Mouse (Mus musculus) adrenal gland, postnatal 10 days (tissue): ENCODE measurements around the gene Gabrp. TPM values are rescaled to one million over a fixed set of nuclear protein-coding genes. Genes with fewer than 3 reads are reported as not detected.

ENCODE experiments used
- DNase-seq: peaks from one replicate; pipeline ENCODE4 v3.0.0; 2021; ENCODE audit warnings: mixed read lengths
- long read RNA-seq, 2 experiments: library from polyadenylated mRNA; stranded (forward); transcript quantifications; one replicate each; pipeline ENCODE4 v2.0.0; 2021
- total RNA-seq, 2 experiments: library from RNA; stranded (reverse); gene quantifications; 2 replicates each; pipeline ENCODE4 v1.2.3; 2021

Gabrp gene
- total RNA-seq: not detected
- long read RNA-seq, experiment 1: 0 reads
- long read RNA-seq, experiment 2: 0 reads

DNA sequence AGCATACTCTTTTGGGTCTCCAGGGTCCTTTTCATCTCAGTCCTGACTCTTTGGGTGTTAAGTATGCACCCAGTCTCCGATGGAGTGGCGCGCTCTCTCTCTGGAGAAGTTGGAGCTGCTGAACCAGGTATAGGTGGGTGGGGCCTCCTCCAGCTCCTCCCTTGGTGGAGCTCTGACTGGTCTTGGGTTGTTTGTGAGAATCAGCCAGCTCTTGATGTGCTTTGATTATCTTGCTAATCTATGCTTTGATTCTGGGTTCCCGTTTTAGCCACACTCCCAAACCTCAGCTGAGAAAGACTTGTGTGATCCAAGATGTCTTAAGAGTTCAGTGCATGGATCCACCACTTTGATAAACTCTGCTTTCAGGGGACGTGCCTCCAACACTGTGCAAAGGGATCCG, at the start of gene Gabrp:
Gene Gabrp (minus strand): TSS at position 101 of the 400 bp plus-strand sequence.
- DNase-seq: no peak

DNA sequence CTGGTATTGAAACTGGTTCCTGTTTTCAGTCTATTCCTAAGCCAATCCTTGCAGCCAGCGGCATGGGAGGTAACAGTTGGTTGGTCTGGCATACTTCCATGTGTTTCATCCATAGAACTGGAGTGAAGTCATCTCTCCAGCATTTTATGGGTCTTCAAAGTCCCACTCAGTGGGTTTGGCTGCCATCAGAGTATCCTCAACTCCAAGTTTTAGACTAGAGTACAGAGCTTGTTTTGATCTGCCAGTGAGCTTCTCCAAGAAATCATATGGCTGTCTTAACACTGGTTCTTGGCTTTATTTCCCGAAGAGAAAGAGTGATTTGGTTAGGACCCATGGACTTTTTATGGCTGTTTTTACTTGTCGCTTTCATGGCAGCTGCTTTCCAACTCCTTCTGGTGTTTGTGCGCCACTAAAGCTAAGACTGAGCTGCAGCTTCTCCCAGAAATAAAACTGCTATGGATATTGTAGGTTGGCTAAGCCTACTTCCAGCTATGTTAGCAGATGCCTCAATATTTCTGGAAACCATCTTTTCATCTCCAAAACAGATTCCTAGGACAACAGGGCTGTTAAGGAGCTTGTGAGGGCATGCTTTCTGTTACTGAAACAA, 48.5 kb upstream of the Gabrp start:
- DNase-seq: no peak

DNA sequence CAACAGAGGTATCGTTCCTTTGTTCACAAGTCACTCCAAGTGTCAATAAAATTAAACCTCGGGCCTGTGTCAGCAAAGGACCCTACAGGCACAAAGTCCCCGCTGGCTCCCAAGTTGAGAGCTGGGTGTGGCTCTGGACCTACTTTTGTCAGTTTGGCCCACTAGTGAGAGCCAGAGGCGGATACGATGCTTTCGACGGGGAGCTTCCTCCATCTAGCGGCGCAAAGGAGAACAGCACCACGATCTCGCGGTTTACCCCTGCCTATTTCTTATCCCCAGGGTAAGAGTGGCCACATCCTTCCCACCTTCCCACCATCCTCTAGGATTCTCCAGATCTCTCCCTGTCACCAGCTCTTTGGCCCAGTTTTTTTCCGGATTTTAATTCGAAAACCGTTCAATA, 35.5 kb upstream of the Gabrp start:
- peak; percentile 82 for DNase-seq

DNA sequence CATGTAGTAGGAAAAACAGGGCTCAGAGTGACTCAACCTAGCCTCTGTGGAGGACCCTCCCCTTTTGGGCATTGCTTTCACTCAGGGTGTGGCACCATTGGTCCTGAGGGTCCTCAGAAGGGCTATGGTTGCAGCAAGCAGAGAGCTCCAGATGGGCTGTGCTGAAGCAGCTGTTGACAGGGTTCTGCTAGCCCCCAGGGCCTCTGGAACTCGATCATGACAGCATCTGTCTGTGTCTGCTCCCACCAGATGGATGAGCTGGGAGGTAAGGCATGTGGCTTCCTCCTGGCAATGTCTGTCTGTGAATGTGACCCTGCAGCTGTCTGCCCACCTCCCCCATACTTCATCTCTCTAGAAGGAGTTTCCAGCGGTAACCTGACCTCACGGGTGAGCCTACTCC, 29.0 kb upstream of the Gabrp start:
- DNase-seq: no peak

DNA sequence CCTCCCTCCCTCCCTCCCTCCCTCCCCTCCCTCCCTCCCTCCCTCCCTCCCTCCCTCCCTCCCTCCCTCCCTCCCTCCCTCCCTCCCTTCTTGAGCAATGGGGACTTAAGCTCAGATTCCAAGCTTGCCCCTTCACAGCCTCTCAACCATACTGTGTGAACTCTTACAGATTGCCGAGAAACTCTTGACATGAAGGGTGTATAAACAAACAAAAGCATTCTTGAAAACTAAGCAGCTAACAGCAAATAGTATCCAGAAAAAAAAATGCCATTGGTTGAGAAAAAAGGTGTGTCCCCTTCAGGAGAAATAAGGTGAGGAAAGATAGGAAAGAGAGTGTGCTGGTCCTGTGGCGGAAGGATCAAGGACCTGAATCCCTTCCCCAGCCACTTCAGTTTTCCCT, 24.4 kb upstream of the Gabrp start:
- DNase-seq: no peak

DNA sequence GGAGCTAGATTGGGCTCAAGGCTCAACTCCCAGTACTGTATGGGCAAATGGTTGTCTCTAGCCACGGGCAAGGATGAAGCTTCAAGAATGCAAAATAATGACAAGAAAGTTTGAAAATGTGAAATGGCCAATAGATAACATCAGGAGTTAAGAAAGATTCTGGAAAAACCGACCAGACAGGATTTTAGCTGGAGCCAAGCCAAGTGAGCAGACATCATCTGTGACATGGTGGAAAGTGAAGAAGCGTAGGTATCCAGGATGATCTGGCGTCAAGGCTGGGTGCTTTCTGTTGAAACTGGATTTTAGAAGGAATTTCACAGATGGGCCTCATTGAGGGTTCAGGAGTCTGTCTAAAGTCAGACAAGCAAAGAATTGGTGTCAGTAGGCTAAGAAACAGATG, 20.2 kb upstream of the Gabrp start, which contains the start of gene D130052B06Rik:
Gene D130052B06Rik (plus strand): TSS at position 317 of the 400 bp plus-strand sequence.
- DNase-seq: no peak

DNA sequence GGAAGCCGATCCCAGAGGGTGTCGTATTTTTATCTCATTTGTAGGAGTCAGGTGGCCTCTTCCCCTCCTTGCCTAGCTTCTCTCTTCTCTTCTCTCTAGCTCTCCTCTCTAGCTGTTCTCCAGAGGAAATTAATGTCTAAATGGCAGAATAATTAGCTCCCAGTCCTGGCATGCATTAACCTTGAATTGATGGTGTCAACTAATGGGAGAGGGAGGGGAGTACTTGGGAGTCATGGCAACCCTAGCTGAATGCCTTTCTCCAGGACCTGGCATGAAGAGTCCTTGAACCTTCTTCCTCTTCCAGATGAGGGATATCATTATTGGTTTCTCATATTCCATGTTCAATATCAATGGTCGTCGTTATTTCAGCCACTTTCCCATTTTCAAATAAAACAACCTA, 17.9 kb upstream of the Gabrp start:
- no peak for DNase-seq

DNA sequence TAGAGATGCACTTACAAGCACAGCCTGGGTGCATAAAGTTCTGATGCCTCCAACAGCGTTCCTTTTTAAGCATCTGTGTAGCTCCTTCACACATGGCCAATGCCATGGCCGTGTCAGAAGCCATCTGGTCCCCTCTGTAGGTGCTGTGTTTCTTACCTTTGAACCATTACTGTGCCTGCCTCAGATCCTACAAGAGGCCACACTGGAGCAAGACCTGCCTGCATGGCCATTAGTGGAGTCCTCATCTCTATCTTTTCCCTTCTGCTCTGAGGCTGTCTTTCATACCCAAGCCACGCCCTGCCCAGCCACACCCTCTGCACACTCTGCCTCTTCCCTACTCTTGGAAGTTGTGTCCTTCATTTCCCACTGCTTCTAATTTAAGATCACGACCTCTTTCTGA, 14.1 kb upstream of the Gabrp start:
- no peak for DNase-seq

DNA sequence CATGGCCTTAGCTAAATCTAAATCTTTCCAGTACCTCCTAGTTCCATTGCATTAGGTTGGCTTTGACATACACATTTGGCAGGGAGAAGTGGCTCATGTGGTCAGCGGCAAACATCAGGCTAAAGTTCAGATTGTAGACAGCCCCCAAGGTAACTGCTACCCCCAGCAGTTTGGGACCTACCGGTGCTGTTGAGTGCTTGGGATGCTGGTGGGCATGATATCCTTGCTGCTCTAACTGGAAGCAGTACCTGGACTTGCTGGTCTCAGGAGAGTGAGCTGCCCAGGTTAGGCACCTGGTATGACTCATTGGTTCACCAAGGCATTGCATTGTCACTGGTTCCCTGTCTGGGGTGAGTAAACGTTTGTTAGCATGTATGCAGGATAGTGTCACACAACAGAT, 12.0 kb upstream of the Gabrp start:
- no peak for DNase-seq

DNA sequence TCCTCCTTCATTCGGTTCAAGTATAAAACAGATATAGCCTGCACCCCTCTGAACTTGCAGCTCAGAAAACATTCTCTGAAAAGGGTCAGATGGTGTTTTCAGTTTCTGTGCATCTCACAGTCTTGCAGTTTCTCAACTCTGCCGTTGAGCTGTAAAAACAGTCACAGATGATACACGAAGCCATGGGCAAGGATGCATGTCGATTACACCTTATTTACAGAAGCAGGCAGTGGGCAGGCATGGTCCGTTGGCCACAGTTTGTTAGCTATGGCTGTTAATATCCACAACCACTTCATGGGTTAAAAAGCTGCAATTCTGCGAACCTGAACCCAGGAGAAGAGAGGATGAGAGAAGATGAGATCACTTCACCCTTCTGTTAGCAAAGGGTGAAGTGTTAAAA, 7.9 kb upstream of the Gabrp start:
- no peak for DNase-seq

DNA sequence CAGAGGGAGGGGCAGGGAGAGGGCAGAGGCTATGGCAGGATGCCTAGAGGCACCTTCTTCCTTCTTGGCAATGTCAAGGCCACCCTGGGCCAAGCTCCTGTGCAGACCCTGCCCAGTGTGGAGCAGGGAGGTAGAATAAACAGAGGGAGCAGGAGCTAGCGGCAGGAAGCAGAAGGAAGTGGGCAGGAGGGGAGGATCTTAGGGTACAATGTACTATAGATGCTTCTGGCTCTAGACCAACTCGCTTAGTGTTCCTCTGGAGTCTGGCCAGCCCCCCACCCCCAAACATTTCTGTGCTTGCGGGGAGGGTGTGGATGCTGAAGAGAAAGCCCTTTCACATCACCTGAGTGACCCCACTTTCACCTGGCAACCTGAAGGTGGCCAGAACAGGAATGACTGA, 862 bp upstream of the Gabrp start:
- DNase-seq: no peak

DNA sequence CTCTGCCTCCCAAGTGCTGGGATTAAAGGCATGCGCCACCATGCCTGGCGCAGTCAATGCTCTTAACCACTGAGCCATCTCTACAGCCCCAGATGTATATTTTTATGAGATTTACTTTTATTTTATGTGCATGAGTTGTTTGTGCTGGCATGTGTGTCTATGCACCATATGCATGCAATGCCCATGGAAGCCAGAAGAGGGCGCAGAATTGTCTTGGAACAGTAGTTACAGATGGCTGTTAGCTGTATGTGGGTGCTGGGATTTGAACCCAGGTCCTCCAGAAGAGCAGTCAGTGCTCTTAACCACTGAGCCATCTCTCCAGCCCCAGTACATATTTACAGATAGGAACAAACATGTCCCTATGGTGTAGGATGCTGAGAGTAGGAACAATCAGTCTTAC, 3.8 kb downstream of the Gabrp start:
- DNase-seq: no peak

DNA sequence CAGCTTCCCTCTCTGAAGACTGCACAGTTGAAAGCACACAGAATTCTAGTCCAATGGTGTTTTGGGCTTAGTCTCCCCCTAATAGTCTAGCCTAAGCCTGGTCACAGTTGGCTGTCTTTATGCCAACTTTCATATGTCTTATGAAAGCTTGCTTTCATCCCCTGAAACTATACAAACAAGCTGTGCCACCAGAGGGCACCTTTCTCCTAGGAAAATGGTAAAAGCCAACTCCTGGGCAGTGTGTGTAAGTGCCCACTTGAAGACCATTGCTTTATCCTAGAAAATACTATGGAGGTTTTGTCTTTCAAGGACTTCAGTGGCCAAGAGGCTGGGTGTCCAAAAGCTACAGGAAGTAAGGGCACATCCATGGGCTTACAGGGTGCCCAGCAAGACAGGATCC, 8.3 kb downstream of the Gabrp start:
- peak; percentile 6 for DNase-seq

DNA sequence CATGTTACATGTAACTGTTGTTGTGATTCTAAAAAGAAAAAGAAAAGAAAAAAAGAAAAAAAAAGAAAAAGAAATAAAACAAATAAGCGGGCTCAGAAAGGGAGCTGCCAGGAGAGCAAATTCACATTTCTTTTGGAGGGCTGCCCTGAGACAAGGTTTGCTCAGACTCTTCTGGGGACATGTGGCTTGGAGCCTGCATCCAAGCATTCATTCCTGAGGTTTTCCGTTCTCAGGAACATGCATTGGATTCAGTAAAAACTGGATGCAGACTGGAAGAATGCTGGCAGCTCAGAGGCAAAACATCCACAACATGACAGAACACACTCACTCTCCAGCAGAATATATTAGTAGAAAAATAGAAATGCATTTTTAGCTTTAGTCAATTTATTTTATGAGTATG, 14.8 kb downstream of the Gabrp start:
- no peak for DNase-seq

DNA sequence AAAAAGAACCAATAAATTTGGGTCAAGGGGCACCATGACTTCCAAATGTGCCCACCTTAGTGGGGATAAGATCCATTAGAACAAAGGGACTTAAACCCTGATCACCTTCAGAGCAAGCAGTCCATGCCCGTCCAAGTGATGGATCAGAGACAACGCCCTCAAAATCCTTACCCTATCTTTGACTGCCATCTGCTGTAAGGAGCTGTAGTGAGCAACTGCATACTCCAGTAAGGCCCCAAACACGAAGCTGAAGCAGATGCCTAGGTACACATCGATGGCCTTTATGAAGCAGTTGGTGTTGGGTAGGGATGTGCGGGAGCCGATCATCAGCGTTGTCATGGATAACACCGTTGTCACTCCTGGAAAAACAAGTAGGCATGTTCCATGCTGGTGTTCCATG, 24.6 kb downstream of the Gabrp start:
- DNase-seq: peak; percentile 34

DNA sequence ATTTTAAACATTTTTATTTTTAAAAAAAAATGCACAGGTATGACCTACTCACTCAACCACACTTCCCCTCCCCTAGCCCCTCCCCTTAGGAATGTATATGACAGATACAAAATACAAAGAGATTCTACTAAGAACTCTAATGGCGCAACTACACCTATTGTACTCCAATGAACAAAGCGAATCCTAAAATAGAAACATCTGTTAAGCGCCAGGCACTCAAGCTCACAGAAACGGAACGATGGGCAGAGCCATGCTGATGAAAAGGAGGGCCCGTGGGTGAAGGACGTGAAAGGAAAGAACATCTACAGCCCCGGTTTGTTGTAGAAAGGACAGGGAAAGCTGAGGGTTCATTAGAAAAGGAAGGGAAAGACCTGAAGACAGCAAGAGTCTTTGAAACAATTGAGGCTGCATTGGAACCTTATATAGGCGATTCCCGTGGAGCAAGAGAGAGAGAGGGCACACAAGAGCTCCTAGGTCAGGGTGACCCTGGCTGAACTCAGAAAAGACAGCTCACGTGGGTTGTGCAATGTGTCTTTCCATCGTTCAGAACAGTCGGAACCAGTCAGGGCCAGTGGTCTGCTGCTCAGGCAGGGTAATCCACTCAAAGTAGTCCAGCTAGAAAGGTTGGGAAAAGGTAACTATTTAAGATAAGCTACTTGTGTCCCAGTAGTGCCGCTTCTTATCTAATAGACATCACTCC, 27.7 kb downstream of the Gabrp start:
- no peak for DNase-seq

DNA sequence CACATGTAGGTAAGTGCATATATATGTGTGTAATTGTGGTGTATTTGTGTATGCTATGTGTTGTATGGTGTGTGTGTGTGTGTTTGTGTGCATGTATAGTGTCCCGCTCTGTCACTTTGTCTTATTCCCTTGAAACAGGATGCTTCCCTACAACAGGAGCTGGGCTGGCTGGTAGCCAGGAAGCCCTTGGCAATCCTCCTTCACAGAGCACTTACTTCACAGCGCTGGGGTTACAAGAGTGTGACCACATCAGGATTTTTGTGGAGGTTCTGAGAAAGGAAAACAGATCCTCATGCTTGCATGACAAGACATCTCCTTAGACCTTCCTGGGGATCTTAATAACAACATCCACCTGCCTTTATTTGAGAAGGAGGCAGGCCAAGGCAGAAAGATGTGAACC, 31.4 kb downstream of the Gabrp start:
- peak; percentile 50 for DNase-seq

DNA sequence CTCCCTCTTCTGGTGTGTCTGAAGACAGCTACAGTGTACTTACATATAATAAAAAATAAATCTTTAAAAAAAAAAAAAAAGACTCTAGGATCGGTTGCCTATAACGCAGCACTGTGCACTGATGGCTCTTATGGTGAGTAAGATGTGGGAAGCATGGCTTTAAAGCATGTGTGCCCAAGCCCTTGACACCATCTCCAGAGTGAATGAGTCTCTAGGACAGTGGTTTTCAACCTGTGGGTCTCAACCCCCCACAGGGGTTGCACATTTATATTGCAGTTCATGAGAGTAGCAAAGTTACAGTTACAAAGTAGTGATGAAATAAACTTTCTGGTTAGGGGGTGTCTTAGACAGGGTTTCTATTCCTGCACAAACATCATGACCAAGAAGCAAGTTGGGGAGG, 33.8 kb downstream of the Gabrp start:
- no peak for DNase-seq

DNA sequence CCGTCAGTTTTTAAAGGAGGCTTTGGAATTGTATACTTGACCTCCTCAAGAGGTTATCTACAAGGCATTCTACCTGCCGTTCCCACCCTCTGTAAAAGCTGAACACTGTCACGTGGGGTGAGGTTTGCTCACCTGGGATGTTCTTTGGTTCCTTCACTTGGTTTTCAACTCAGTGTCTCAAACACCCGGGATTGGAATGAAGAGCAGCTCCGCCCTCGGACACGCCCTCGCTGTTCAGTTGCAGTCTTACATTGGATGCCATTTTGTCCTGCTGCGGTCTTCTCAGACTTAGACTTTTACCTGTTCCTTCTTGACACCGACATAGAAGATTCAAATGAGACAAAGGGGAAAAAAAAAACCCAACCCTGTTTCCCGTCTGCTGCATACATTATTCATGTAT, 34.6 kb downstream of the Gabrp start:
- DNase-seq: no peak

DNA sequence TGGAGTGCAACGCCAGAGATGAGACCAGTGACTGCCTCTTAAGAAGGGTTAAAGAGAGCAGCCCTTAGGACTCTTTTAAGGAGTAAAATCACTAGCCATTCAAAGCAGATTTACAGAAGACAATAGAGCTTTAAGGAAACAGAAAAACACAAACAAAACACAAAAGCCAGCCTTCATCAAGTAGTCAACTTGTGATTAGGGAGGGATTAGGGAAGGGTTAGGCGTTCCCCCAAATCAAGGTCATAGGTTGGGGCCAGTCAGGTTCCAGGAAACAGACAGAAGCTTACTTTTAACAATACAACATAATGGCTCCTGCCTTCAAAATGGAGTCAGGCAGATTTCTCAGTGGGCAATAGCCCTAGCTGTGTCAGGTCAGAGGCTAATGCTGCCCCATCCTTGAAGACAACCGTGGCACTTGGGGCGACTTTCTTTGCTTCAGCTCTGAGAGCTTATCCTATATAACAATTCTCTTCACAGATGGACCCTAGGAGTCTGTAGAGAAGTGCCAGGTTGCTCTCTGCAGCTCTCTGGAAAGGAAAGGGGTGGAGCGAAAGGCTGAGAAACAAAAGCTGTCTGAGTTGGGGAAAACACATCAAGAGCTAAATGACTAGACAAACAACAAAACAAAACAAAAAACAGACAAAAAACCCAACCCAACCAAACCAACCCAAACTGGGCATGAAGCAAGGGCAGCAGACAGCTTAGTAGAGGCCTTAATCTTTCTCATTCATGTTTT, 41.2 kb downstream of the Gabrp start:
- no peak for DNase-seq

DNA sequence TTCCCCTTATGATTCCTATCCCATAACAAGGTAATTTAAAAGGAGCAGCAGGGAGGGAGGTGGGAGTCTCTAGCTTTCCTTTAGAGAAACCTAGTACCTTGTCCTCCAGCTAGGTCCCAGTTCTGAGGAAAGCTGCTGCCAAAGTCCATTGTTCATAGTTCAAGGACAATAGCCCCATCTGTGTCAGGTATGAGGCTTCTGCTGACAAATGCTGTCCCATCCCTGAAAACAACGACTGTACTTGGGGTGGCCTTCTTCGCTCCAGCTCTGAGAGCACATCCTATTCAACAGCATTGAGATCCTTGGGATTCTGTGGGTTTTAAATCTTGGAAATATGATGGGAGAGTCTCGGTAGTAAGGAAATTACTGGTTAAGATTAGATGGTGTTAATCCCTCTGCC, 42.1 kb downstream of the Gabrp start:
- DNase-seq: no peak

DNA sequence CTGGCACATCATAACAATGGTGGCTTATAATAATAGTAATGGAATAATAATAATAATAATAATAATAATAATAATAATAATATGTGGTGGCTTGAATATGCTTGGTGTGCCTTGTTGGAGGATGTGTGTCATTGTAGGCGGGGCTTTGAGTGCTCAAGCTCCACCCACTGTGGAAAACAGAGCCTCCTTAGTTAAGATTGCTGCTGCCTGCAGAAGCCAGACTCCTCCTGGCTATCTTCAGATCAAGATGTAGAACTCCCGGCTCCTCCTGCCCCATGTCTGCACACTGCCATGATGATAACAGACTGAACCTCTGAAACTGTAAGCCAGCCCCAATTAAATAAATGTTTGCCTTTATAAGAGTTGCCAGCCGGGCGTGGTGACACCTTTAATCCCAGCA, 44.2 kb downstream of the Gabrp start:
- DNase-seq: no peak

DNA sequence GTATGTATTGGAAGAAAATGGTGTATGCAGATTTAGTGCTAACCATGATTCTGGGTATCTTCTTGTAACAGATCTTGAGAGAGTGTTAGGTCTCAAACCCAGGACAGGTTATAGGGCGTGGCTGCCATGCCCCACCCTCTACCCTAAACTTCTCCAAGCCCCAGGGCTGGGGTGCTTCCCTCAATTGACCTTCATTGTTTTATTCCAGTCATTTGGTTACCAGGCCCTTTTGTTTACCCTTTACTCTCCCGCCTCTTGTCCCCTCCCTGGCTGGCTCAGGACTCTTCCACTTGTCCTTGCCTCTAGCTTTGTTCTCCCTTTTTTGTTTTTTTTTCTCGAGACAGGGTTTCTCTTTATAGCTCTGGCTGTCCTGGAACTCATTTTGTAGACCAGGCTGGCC, 45.2 kb downstream of the Gabrp start:
- no peak for DNase-seq

DNA sequence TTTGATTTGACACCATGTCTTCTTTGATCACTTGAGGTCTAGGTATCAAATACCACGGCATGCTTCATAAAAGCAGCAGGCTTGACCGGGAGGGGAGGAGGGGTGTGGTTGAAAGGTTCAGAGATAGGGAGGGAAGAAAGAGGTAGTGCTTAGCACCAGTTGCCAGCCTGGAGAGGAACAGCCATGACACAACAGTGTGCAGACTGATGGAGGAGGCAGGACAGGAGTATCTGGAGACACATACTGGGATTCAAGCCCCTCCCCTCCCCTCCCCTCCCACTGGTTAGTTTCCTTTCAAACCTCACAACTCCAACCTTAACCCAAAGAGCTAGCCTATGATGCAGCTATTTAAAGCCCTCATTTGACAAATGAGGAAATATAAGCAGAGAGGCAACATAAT, 49.2 kb downstream of the Gabrp start:
- DNase-seq: no peak
